ENCODE assay signal across 11 mouse cellular contexts in genomic region chr17:65641734-65642218, GRCm38 (mm10). TPM values are rescaled to one million over a fixed set of nuclear protein-coding genes. Genes with fewer than 3 reads are reported as not detected.
A peak's percentile ranks its signal among the peaks of the same experiment; 100 is the strongest.
DNase-seq lines count a peak whose midpoint lies in the region; ATAC-seq and TF ChIP-seq lines count a peak whose summit lies in the region.
"Had no signal": no experiment of that assay in that cellular context is flagged by ENCODE, and none has a peak within 500 bp of the region (broad histone marks: within the 10 kb centered on the region; RNA-seq: fewer than 3 reads in every experiment).

Txndc2 (minus strand) TSS chr17:65642168.

- H3K27ac ChIP-seq in limb, embryonic 13.5 days: no peak within 1 kb of the TSS
- H3K27ac ChIP-seq in limb, embryonic 10.5 days: no peak within 1 kb of the TSS
- H3K27ac ChIP-seq in embryonic fibroblast, embryonic 13.5 days (ENCODE audit: insufficient read depth, low read length): peak within 1 kb of the TSS; percentile 75
- peak within 1 kb of the TSS; percentile 69 for H3K27ac ChIP-seq in limb, embryonic 15.5 days
- peak within 1 kb of the TSS; percentile 54 for H3K27ac ChIP-seq in olfactory bulb, adult 2 months (ENCODE audit: insufficient read depth, low read depth, low read length)
- H3K27ac ChIP-seq: heart, embryonic 13.5 days had no signal

- H3K27me3 ChIP-seq in limb, embryonic 13.5 days: no peaks in the 10 kb centered on the region
- no peaks in the 10 kb centered on the region for H3K27me3 ChIP-seq in limb, embryonic 10.5 days (ENCODE audit: low read depth, poor library complexity, severe bottlenecking)
- H3K27me3 ChIP-seq in limb, embryonic 15.5 days: no peaks in the 10 kb centered on the region
- H3K27me3 ChIP-seq: heart, embryonic 13.5 days had no signal

- no peaks in the 10 kb centered on the region for H3K36me3 ChIP-seq in limb, embryonic 13.5 days
- H3K36me3 ChIP-seq in limb, embryonic 10.5 days: no peaks in the 10 kb centered on the region
- H3K36me3 ChIP-seq in limb, embryonic 15.5 days: no peaks in the 10 kb centered on the region
- H3K36me3 ChIP-seq: G1E; heart, embryonic 13.5 days had no signal

- ATAC-seq in limb, embryonic 13.5 days (ENCODE audit: low FRiP score, low read depth): no peak
- ATAC-seq in limb, embryonic 15.5 days (ENCODE audit: insufficient number of reproducible peaks, low FRiP score, low TSS enrichment, low read depth): no peak

- DNase-seq in limb, embryonic 10.5 days (ENCODE audit: low spot score): no peak
- DNase-seq in spleen, postnatal 14 days (ENCODE audit: low spot score in 2 of 2): no peak
- DNase-seq in layer of hippocampus, postnatal 25 days (ENCODE audit: extremely low spot score in 1 of 2, low spot score in 1 of 2): no peak
- DNase-seq: kidney, adult 2 months; right cerebral cortex, postnatal 4 days had no signal

- TF ChIP-seq CTCF in embryonic fibroblast, embryonic 13.5 days (IDR thresholded peaks at IDR 0.05; ENCODE audit: borderline replicate concordance, insufficient read depth, low read length): no peak
- no peak for TF ChIP-seq CTCF in olfactory bulb, adult 2 months (IDR thresholded peaks at IDR 0.05; ENCODE audit: insufficient read depth, low read depth, low read length)

- peaks cover 16% of the 10 kb centered on the region for H3K4me1 ChIP-seq in limb, embryonic 13.5 days
- H3K4me1 ChIP-seq in limb, embryonic 10.5 days: peaks cover 13% of the 10 kb centered on the region
- no peaks in the 10 kb centered on the region for H3K4me1 ChIP-seq in embryonic fibroblast, embryonic 13.5 days (ENCODE audit: control insufficient read depth, insufficient read depth, low read length)
- H3K4me1 ChIP-seq in limb, embryonic 15.5 days: peaks cover 19% of the 10 kb centered on the region
- H3K4me1 ChIP-seq in olfactory bulb, adult 2 months (ENCODE audit: control insufficient read depth, insufficient read depth, low read length): peaks cover 20% of the 10 kb centered on the region

- H3K4me2 ChIP-seq in limb, embryonic 13.5 days (replicated peaks): peak within 1 kb of the TSS; percentile 10
- H3K4me2 ChIP-seq in limb, embryonic 15.5 days: peak within 1 kb of the TSS; percentile 22; the same call in 1 of the 2 replicates
- H3K4me2 ChIP-seq: heart, embryonic 13.5 days had no signal

- 89% methylated on average over 11 of the region's 11 CpGs for WGBS in limb, embryonic 13.5 days
- WGBS in limb, embryonic 10.5 days: 90% methylated on average over 11 of the region's 11 CpGs
- 85% methylated on average over 11 of the region's 11 CpGs for WGBS in limb, embryonic 15.5 days
- WGBS in olfactory bulb, adult 2 months: 91% methylated on average over 11 of the region's 11 CpGs

- no peaks in the 10 kb centered on the region for H3K9me3 ChIP-seq in limb, embryonic 13.5 days
- no peaks in the 10 kb centered on the region for H3K9me3 ChIP-seq in limb, embryonic 10.5 days (replicated peaks)
- no peaks in the 10 kb centered on the region for H3K9me3 ChIP-seq in limb, embryonic 15.5 days
- H3K9me3 ChIP-seq: G1E; heart, embryonic 13.5 days had no signal

- TF ChIP-seq POLR2A in embryonic fibroblast, embryonic 13.5 days (IDR thresholded peaks at IDR 0.05; ENCODE audit: low read depth, low read length): no peak
- TF ChIP-seq POLR2A in olfactory bulb, adult 2 months (IDR thresholded peaks at IDR 0.05; ENCODE audit: insufficient read depth, low read depth, low read length): no peak

- no peak within 1 kb of the TSS for H3K4me3 ChIP-seq in limb, embryonic 13.5 days
- no peak within 1 kb of the TSS for H3K4me3 ChIP-seq in limb, embryonic 10.5 days
- H3K4me3 ChIP-seq in embryonic fibroblast, embryonic 13.5 days (ENCODE audit: insufficient read depth, low read length): no peak within 1 kb of the TSS
- H3K4me3 ChIP-seq in limb, embryonic 15.5 days: no peak within 1 kb of the TSS
- H3K4me3 ChIP-seq in olfactory bulb, adult 2 months (ENCODE audit: insufficient read depth, low read depth, low read length): no peak within 1 kb of the TSS
- H3K4me3 ChIP-seq: heart, embryonic 13.5 days had no signal

- H3K9ac ChIP-seq in limb, embryonic 13.5 days: no peak within 1 kb of the TSS
- no peak within 1 kb of the TSS for H3K9ac ChIP-seq in limb, embryonic 15.5 days
- H3K9ac ChIP-seq: heart, embryonic 13.5 days had no signal

RNA-seq across cellular contexts. Expression of gene Txndc2, which starts in this region (rescaled TPM):
- polyA plus RNA-seq in limb, embryonic 13.5 days (2015; fragmentation: Nextera tagmentation; extraction: Ambion mirVana): 0.10 TPM in 1 of 2 replicates, not detected in the other
- not detected in 2 replicates for polyA plus RNA-seq in limb, embryonic 10.5 days (2016; fragmentation: Nextera tagmentation; extraction: Ambion mirVana)
- polyA plus RNA-seq in embryonic fibroblast, embryonic 13.5 days (2011; ENCODE audit: insufficient read length, low read depth, missing spikeins): not detected in 2 replicates
- 0.08 TPM in 1 of 2 replicates, not detected in the other for polyA plus RNA-seq in limb, embryonic 15.5 days (2015; fragmentation: Nextera tagmentation; extraction: Ambion mirVana)
- polyA plus RNA-seq in olfactory bulb, adult 2 months (2012; ENCODE audit: insufficient read depth, insufficient read length, low replicate concordance, missing spikeins): not detected in 2 replicates
- total RNA-seq in layer of hippocampus, postnatal 25 days (2021): not detected
- polyA plus RNA-seq: G1E; heart, embryonic 13.5 days had no signal

Comparison
In these comparisons a context has a peak if more than half of its experiments do, and no peak if none do; other contexts are left out.
1. H3K27ac ChIP-seq: peak in embryonic fibroblast, embryonic 13.5 days (single experiment), limb, embryonic 15.5 days (single experiment) and olfactory bulb, adult 2 months (single experiment); none in limb, embryonic 13.5 days (single experiment) and limb, embryonic 10.5 days (single experiment).